Mouse (Mus musculus) limb, embryonic 15.5 days (tissue): ENCODE data around the gene Mtfr1l. TPM values are rescaled to one million over a fixed set of nuclear protein-coding genes. Genes with fewer than 3 reads are reported as not detected.

Source experiments
- ATAC-seq: fragments of 200-750 bp; cut with Nextera tagmentation; 2 replicates; pipeline ENCODE4 v1.8.0; 2017; ENCODE audit warnings: low read depth, moderate TSS enrichment; ENCODE audit not compliant: insufficient number of reproducible peaks, low FRiP score, low TSS enrichment
- H3K27ac ChIP-seq: fragments of 300-500 bp; sonication (generic); 2 replicates; pipeline ENCODE4 v1.5.1; 2015; ENCODE audit warnings: moderate library complexity, mild to moderate bottlenecking, inconsistent platforms
- H3K27me3 ChIP-seq: fragments of 300-500 bp; sonication (generic); 2 replicates; pipeline ENCODE4 v1.6.1; 2015; ENCODE audit warnings: inconsistent platforms
- H3K36me3 ChIP-seq: fragments of 300-500 bp; sonication (generic); 2 replicates; pipeline ENCODE4 v1.6.1; 2015; ENCODE audit warnings: inconsistent platforms
- H3K4me1 ChIP-seq: fragments of 300-500 bp; sonication (generic); 2 replicates; pipeline ENCODE4 v1.6.1; 2015; ENCODE audit warnings: inconsistent platforms
- H3K4me2 ChIP-seq: fragments of 300-500 bp; sonication (generic); 2 replicates; pipeline ENCODE4 v1.6.1; 2015; ENCODE audit warnings: mild to moderate bottlenecking, inconsistent platforms
- H3K4me3 ChIP-seq: fragments of 300-500 bp; sonication (generic); 2 replicates; pipeline ENCODE4 v1.5.1; 2015; ENCODE audit warnings: mild to moderate bottlenecking, inconsistent platforms
- H3K9ac ChIP-seq: fragments of 300-500 bp; sonication (generic); 2 replicates; pipeline ENCODE4 v1.6.1; 2015; ENCODE audit warnings: inconsistent platforms
- H3K9me3 ChIP-seq: fragments of 300-500 bp; sonication (generic); 2 replicates; pipeline ENCODE4 v1.6.1; 2016; ENCODE audit warnings: inconsistent platforms
- WGBS: fragments of 180-500 bp; shearing (Covaris S2); methylation state at CpG from one replicate; pipeline ENCODE4 v1.1.7; 2015; 5-methylcytosine and 5-hydroxymethylcytosine counted together
- polyA plus RNA-seq: library from polyadenylated mRNA; unstranded; fragments of >200 nt; fragmentation: Nextera tagmentation; extraction: Ambion mirVana; gene quantifications from 2 replicates; pipeline ENCODE4 v1.2.1, GENCODE M21; 2015

Mtfr1l gene
- polyA plus RNA-seq, 1 experiment from 2014 or later, result 105 TPM

GRCm38 (mm10) chr4:134534124-134534886 is 882 bp downstream of the Mtfr1l start:
- Histone ChIP-seq H3K9ac (peak overlapping the region; percentile 88), H3K27ac (peak overlapping the region; percentile 91), H3K4me2 (peak overlapping the region; percentile 90), H3K9me3 (no peaks in the 10 kb centered on the region), H3K36me3 (peaks cover 37% of the 10 kb centered on the region), H3K4me1 (peaks cover 30% of the 10 kb centered on the region), H3K4me3 (peak overlapping the region; percentile 98), H3K27me3 (no peaks in the 10 kb centered on the region)
- ATAC-seq, result no peak; the same call in 1 of the 2 replicates
- WGBS, result under 1% methylated on average over 57 of the region's 57 CpGs

GRCm38 (mm10) chr4:134533421-134533820 is 1.8 kb downstream of the Mtfr1l start:
- H3K4me1 ChIP-seq, result peaks cover 30% of the 10 kb centered on the region
- H3K9me3 ChIP-seq, result no peaks in the 10 kb centered on the region
- no peak overlapping the region for H3K27ac ChIP-seq
- no peak for ATAC-seq
- H3K4me2 ChIP-seq, result peak overlapping the region; percentile 90; the same call in 1 of the 2 replicates
- H3K9ac ChIP-seq, result no peak overlapping the region
- H3K4me3 ChIP-seq, result peak overlapping the region; percentile 98
- H3K36me3 ChIP-seq, result peaks cover 37% of the 10 kb centered on the region
- no peaks in the 10 kb centered on the region for H3K27me3 ChIP-seq
- WGBS, result 66% methylated on average over 4 of the region's 4 CpGs

GRCm38 (mm10) chr4:134532928-134533327 is 2.3 kb downstream of the Mtfr1l start:
- no peak for ATAC-seq
- H3K27me3 ChIP-seq, result no peaks in the 10 kb centered on the region
- WGBS, result 78% methylated on average over 4 of the region's 4 CpGs
- no peak overlapping the region for H3K4me3 ChIP-seq
- peaks cover 38% of the 10 kb centered on the region for H3K36me3 ChIP-seq
- no peaks in the 10 kb centered on the region for H3K9me3 ChIP-seq
- H3K4me2 ChIP-seq, result no peak overlapping the region
- H3K27ac ChIP-seq, result no peak overlapping the region; the same call in 1 of the 2 replicates
- H3K9ac ChIP-seq, result no peak overlapping the region
- H3K4me1 ChIP-seq, result peaks cover 30% of the 10 kb centered on the region

- Histone ChIP-seq H3K36me3 (peaks cover 77% of the 10 kb centered on the region), H3K9ac (no peak overlapping the region), H3K4me1 (no peaks in the 10 kb centered on the region), H3K4me2 (no peak overlapping the region), H3K9me3 (no peaks in the 10 kb centered on the region), H3K27ac (no peak overlapping the region), H3K4me3 (no peak overlapping the region), H3K27me3 (no peaks in the 10 kb centered on the region)
- ATAC-seq, result no peak
- 72% methylated on average over 5 of the region's 5 CpGs for WGBS
These were observed 9.0 kb downstream of the Mtfr1l start for GRCm38 (mm10) chr4:134526220-134526619.

- H3K9ac ChIP-seq, result no peak overlapping the region
- no peaks in the 10 kb centered on the region for H3K4me1 ChIP-seq
- H3K4me3 ChIP-seq, result no peak overlapping the region
- peaks cover 73% of the 10 kb centered on the region for H3K36me3 ChIP-seq
- no peak for ATAC-seq
- 65% methylated on average over 5 of the region's 5 CpGs for WGBS
- H3K27me3 ChIP-seq, result no peaks in the 10 kb centered on the region
- H3K4me2 ChIP-seq, result no peak overlapping the region
- H3K27ac ChIP-seq, result no peak overlapping the region
- H3K9me3 ChIP-seq, result no peaks in the 10 kb centered on the region
These were observed 9.4 kb downstream of the Mtfr1l start for GRCm38 (mm10) chr4:134525806-134526205.

- no peak overlapping the region for H3K9ac ChIP-seq
- no peaks in the 10 kb centered on the region for H3K9me3 ChIP-seq
- no peaks in the 10 kb centered on the region for H3K4me1 ChIP-seq
- H3K36me3 ChIP-seq, result peaks cover 49% of the 10 kb centered on the region
- H3K27me3 ChIP-seq, result no peaks in the 10 kb centered on the region
- no peak for ATAC-seq
- H3K4me3 ChIP-seq, result no peak overlapping the region
- H3K27ac ChIP-seq, result no peak overlapping the region
- 86% methylated on average over 4 of the region's 4 CpGs for WGBS
- H3K4me2 ChIP-seq, result no peak overlapping the region
These were observed 11.7 kb downstream of the Mtfr1l start for GRCm38 (mm10) chr4:134523447-134523846.

GRCm38 (mm10) chr4:134519281-134519680 is 15.9 kb downstream of the Mtfr1l start:
- no peaks in the 10 kb centered on the region for H3K9me3 ChIP-seq
- no peaks in the 10 kb centered on the region for H3K27me3 ChIP-seq
- no peak overlapping the region for H3K4me3 ChIP-seq
- H3K27ac ChIP-seq, result no peak overlapping the region
- no peak overlapping the region for H3K9ac ChIP-seq
- H3K4me1 ChIP-seq, result 0 out of 2 replicates have a peak, but pooled peaks cover 4% of the 10 kb centered on the region
- ATAC-seq, result no peak
- no peak overlapping the region for H3K4me2 ChIP-seq
- peaks cover 14% of the 10 kb centered on the region; the same call in 1 of the 2 replicates for H3K36me3 ChIP-seq

GRCm38 (mm10) chr4:134518541-134518940 is 16.6 kb downstream of the Mtfr1l start:
- Histone ChIP-seq H3K27me3 (no peaks in the 10 kb centered on the region), H3K4me2 (no peak overlapping the region), H3K27ac (no peak overlapping the region), H3K4me1 (0 out of 2 replicates have a peak, but pooled peaks cover 6% of the 10 kb centered on the region), H3K4me3 (no peak overlapping the region), H3K36me3 (peaks cover 8% of the 10 kb centered on the region; the same call in 1 of the 2 replicates), H3K9ac (no peak overlapping the region), H3K9me3 (no peaks in the 10 kb centered on the region)
- no peak for ATAC-seq
- WGBS, result 87% methylated on average over 4 of the region's 4 CpGs

- H3K4me3 ChIP-seq, result no peak overlapping the region
- no peaks in the 10 kb centered on the region for H3K27me3 ChIP-seq
- H3K9me3 ChIP-seq, result no peaks in the 10 kb centered on the region
- WGBS, result 80% methylated on average over 10 of the region's 10 CpGs
- peak overlapping the region; percentile 33; the same call in 1 of the 2 replicates for H3K27ac ChIP-seq
- ATAC-seq, result no peak
- no peak overlapping the region for H3K4me2 ChIP-seq
- H3K9ac ChIP-seq, result no peak overlapping the region
- peaks cover 10% of the 10 kb centered on the region for H3K4me1 ChIP-seq
- H3K36me3 ChIP-seq, result no peaks in the 10 kb centered on the region; the same call in 1 of the 2 replicates
These were observed 17.5 kb downstream of the Mtfr1l start for GRCm38 (mm10) chr4:134517719-134518118.

GRCm38 (mm10) chr4:134516981-134517380 is 18.2 kb downstream of the Mtfr1l start:
- no peaks in the 10 kb centered on the region for H3K9me3 ChIP-seq
- peak overlapping the region; percentile 33; the same call in 1 of the 2 replicates for H3K27ac ChIP-seq
- no peak for ATAC-seq
- no peaks in the 10 kb centered on the region; the same call in 1 of the 2 replicates for H3K36me3 ChIP-seq
- 71% methylated on average over 8 of the region's 8 CpGs for WGBS
- no peak overlapping the region for H3K4me2 ChIP-seq
- no peaks in the 10 kb centered on the region for H3K27me3 ChIP-seq
- no peak overlapping the region for H3K9ac ChIP-seq
- peaks cover 14% of the 10 kb centered on the region for H3K4me1 ChIP-seq
- H3K4me3 ChIP-seq, result no peak overlapping the region

GRCm38 (mm10) chr4:134515614-134516013 is 19.6 kb downstream of the Mtfr1l start:
- WGBS, result 78% methylated on average over 7 of the region's 7 CpGs
- Histone ChIP-seq H3K27me3 (no peaks in the 10 kb centered on the region), H3K4me3 (no peak overlapping the region), H3K4me2 (no peak overlapping the region), H3K9ac (no peak overlapping the region), H3K27ac (no peak overlapping the region), H3K36me3 (no peaks in the 10 kb centered on the region), H3K4me1 (peaks cover 24% of the 10 kb centered on the region), H3K9me3 (no peaks in the 10 kb centered on the region)
- no peak for ATAC-seq

GRCm38 (mm10) chr4:134514309-134514930 is 20.8 kb downstream of the Mtfr1l start:
- no peaks in the 10 kb centered on the region for H3K9me3 ChIP-seq
- ATAC-seq, result no peak
- H3K4me2 ChIP-seq, result no peak overlapping the region
- H3K4me1 ChIP-seq, result peaks cover 24% of the 10 kb centered on the region
- no peak overlapping the region for H3K9ac ChIP-seq
- H3K27ac ChIP-seq, result no peak overlapping the region
- H3K27me3 ChIP-seq, result no peaks in the 10 kb centered on the region
- 85% methylated on average over 11 of the region's 11 CpGs for WGBS
- H3K4me3 ChIP-seq, result no peak overlapping the region
- no peaks in the 10 kb centered on the region for H3K36me3 ChIP-seq
